19 mouse cellular contexts compared by ENCODE assay signal in genomic region chr5:118031059-118031458, GRCm38 (mm10). TPM values are rescaled to one million over a fixed set of nuclear protein-coding genes. Genes with fewer than 3 reads are reported as not detected.
A peak's percentile ranks its signal among the peaks of the same experiment; 100 is the strongest.
DNase-seq lines count a peak whose midpoint lies in the region; ATAC-seq lines count a peak whose summit lies in the region.
"Had no signal": no experiment of that assay in that cellular context is flagged by ENCODE, and none has a peak within 500 bp of the region (broad histone marks: within the 10 kb centered on the region; RNA-seq: fewer than 3 reads in every experiment).

No protein-coding gene starts in this region.

- H3K27ac ChIP-seq in heart, embryonic 10.5 days = peak overlapping the region; percentile 47; the same call in 1 of the 2 replicates
- H3K27ac ChIP-seq: embryonic facial prominence, embryonic 13.5 days; hindbrain, postnatal 0 days; limb, embryonic 10.5 days; midbrain, embryonic 12.5 days; neural tube, embryonic 12.5 days had no signal

- no peak for DNase-seq in heart, embryonic 10.5 days (ENCODE audit: low spot score)
- no peak for DNase-seq in heart, postnatal 36 days
- peak; percentile 62 for DNase-seq in brain, adult 2 months (ENCODE audit: low read depth, low spot score)
- DNase-seq in urinary bladder, adult 2 months (ENCODE audit: low spot score) = no peak
- DNase-seq in frontal cortex, postnatal 10 days (ENCODE audit: low spot score in 2 of 2) = no peak
- DNase-seq: B cell, adult 2 months; kidney, adult 8-10 months; kidney, postnatal 4 days; lung, adult 2 months; lung, postnatal 36 days had no signal

- H3K36me3 ChIP-seq in heart, embryonic 10.5 days = no peaks in the 10 kb centered on the region
- peaks cover 46% of the 10 kb centered on the region for H3K36me3 ChIP-seq in megakaryocyte, embryonic 14.5 days (replicated peaks; ENCODE audit: low read length)
- H3K36me3 ChIP-seq: embryonic facial prominence, embryonic 13.5 days; limb, embryonic 10.5 days; midbrain, embryonic 12.5 days; neural tube, embryonic 12.5 days had no signal

- ATAC-seq in megakaryocyte, adult 5-6 weeks (ENCODE audit: poor library complexity, severe bottlenecking) = no peak
- ATAC-seq: forebrain, embryonic 14.5 days had no signal

- no peak overlapping the region for H3K4me3 ChIP-seq in heart, embryonic 10.5 days
- H3K4me3 ChIP-seq in megakaryocyte, embryonic 14.5 days (replicated peaks) = peak overlapping the region; percentile 100
- H3K4me3 ChIP-seq: embryonic facial prominence, embryonic 13.5 days; limb, embryonic 10.5 days; midbrain, embryonic 12.5 days; neural tube, embryonic 12.5 days had no signal

- 19% methylated on average over 5 of the region's 5 CpGs for WGBS in heart, embryonic 10.5 days

- peaks cover 55% of the 10 kb centered on the region for H3K27me3 ChIP-seq in heart, embryonic 10.5 days (ENCODE audit: insufficient read depth, poor library complexity, severe bottlenecking)
- H3K27me3 ChIP-seq in megakaryocyte, embryonic 14.5 days (replicated peaks) = peaks cover 15% of the 10 kb centered on the region

- intact Hi-C loops in heart, postnatal 36 days (cut with DNase I) = no loop called here

- peaks cover 69% of the 10 kb centered on the region for H3K4me1 ChIP-seq in heart, embryonic 10.5 days
- peaks cover 88% of the 10 kb centered on the region for H3K4me1 ChIP-seq in megakaryocyte, embryonic 14.5 days

- no peaks in the 10 kb centered on the region for H3K9me3 ChIP-seq in heart, embryonic 10.5 days
- H3K9me3 ChIP-seq in megakaryocyte, embryonic 14.5 days = no peaks in the 10 kb centered on the region
- H3K9me3 ChIP-seq: embryonic facial prominence, embryonic 13.5 days; neural tube, embryonic 12.5 days had no signal

RNA-seq across cellular contexts. Expression of gene Tesc, which starts 3.5 kb away (rescaled TPM):
- 10.0 and 19.0 TPM in 2 replicates for polyA plus RNA-seq in heart, embryonic 10.5 days (2016; fragmentation: Nextera tagmentation; extraction: Ambion mirVana)
- total RNA-seq in heart, postnatal 36 days (2021) = 100 to 1,000 TPM; 218 to 224 TPM
- polyA plus RNA-seq in megakaryocyte, embryonic 14.5 days (2012; ENCODE audit: insufficient read depth, low replicate concordance) = 940 and 1,036 TPM in 2 replicates
- 1.8 and 4.2 TPM in 2 replicates for total RNA-seq in megakaryocyte, adult 5-6 weeks (2015)
- total RNA-seq in megakaryocyte, adult 5-6 weeks (2017) = 2.2 and 2.4 TPM in 2 replicates
- polyA plus RNA-seq in urinary bladder, adult 2 months (2012; rRNA removed) = 1.5 and 2.0 TPM in 2 replicates
- total RNA-seq: hematopoietic stem cell, adult 5-6 weeks had no signal

RNA-seq across cellular contexts. Expression of gene Fbxo21, which starts 54.5 kb away (rescaled TPM):
- 72.2 and 73.5 TPM in 2 replicates for polyA plus RNA-seq in heart, embryonic 10.5 days (2016; fragmentation: Nextera tagmentation; extraction: Ambion mirVana)
- total RNA-seq in heart, postnatal 36 days (2021) = 10 to 100 TPM; 35.8 to 42.6 TPM
- 3.1 and 3.6 TPM in 2 replicates for polyA plus RNA-seq in megakaryocyte, embryonic 14.5 days (2012; ENCODE audit: insufficient read depth, low replicate concordance)
- 2.0 and 3.1 TPM in 2 replicates for total RNA-seq in megakaryocyte, adult 5-6 weeks (2015)
- total RNA-seq in megakaryocyte, adult 5-6 weeks (2017) = 4.2 and 4.8 TPM in 2 replicates
- 35.1 and 36.9 TPM in 2 replicates for polyA plus RNA-seq in urinary bladder, adult 2 months (2012; rRNA removed)

Comparison
In these comparisons a context has a peak if more than half of its experiments do, and no peak if none do; other contexts are left out.
1. RNA of gene Tesc, which starts 3.5 kb away (polyA plus RNA-seq): 940 to 1,036 TPM in megakaryocyte, embryonic 14.5 days; 10.0 to 19.0 TPM in heart, embryonic 10.5 days and 1.5 to 2.0 TPM in urinary bladder, adult 2 months; every median in the first group is over 10 times any median in the second.